In genomic region chr17:14724786-14725185, GRCm38 (mm10) we compare ENCODE assay signal across 13 mouse cellular contexts.
"Had no signal": no experiment of that assay in that cellular context is flagged by ENCODE, and none has a peak within 500 bp of the region (broad histone marks: within the 10 kb centered on the region; RNA-seq: fewer than 3 reads in every experiment).

No protein-coding gene starts in this region.

- H3K27me3 ChIP-seq: liver, embryonic 13.5 days had no signal

- DNase-seq: kidney, postnatal 25 days; layer of hippocampus, adult 9-11 months; liver, embryonic 13.5 days; lung, adult 2 months; lung, postnatal 14 days; lung, postnatal 4 days; midbrain, embryonic 14.5 days; thymus, adult 2 months; thymus, postnatal 14 days had no signal

- H3K4me2 ChIP-seq: liver, embryonic 13.5 days; midbrain, embryonic 11.5 days had no signal

- H3K4me3 ChIP-seq: layer of hippocampus, adult 2 months; liver, embryonic 13.5 days had no signal

- H3K4me1 ChIP-seq: liver, embryonic 13.5 days had no signal

- H3K9me3 ChIP-seq: liver, embryonic 13.5 days had no signal

- H3K27ac ChIP-seq: kidney, postnatal 0 days; layer of hippocampus, adult 2 months; liver, embryonic 13.5 days; stomach, postnatal 0 days had no signal

- H3K9ac ChIP-seq: liver, embryonic 13.5 days had no signal

- H3K36me3 ChIP-seq: liver, embryonic 13.5 days had no signal
